Mouse (Mus musculus): ENCODE data around the gene Nebl. TPM values are rescaled to one million over a fixed set of nuclear protein-coding genes. Genes with fewer than 3 reads are reported as not detected.
A peak's percentile ranks its signal among the peaks of the same experiment; 100 is the strongest.

Nebl gene
- polyA plus RNA-seq, 1 experiment from 2014 or later: 9.7 TPM

GRCm38 (mm10) chr2:17687141-17687540, 44.1 kb downstream of the Nebl start:
- Histone ChIP-seq H3K4me2 (replicated peaks; ENCODE audit: low read depth, low read length) (no peak overlapping the region), H3K4me1 (ENCODE audit: insufficient read depth, low read length) (no peaks in the 10 kb centered on the region), H3K9me3 (ENCODE audit: low read length) (no peaks in the 10 kb centered on the region), H3K27me3 (ENCODE audit: insufficient read depth, low read length) (no peaks in the 10 kb centered on the region), H3K4me3 (ENCODE audit: low read length) (no peak overlapping the region), H3K27ac (ENCODE audit: low read length) (no peak overlapping the region), H3K36me3 (ENCODE audit: insufficient read depth, low read length) (no peaks in the 10 kb centered on the region), H3K9ac (replicated peaks; ENCODE audit: low read length) (no peak overlapping the region)
- 83% methylated on average over 6 of the region's 6 CpGs for WGBS
- ATAC-seq (ENCODE audit: low FRiP score, low TSS enrichment): no peak

DNA sequence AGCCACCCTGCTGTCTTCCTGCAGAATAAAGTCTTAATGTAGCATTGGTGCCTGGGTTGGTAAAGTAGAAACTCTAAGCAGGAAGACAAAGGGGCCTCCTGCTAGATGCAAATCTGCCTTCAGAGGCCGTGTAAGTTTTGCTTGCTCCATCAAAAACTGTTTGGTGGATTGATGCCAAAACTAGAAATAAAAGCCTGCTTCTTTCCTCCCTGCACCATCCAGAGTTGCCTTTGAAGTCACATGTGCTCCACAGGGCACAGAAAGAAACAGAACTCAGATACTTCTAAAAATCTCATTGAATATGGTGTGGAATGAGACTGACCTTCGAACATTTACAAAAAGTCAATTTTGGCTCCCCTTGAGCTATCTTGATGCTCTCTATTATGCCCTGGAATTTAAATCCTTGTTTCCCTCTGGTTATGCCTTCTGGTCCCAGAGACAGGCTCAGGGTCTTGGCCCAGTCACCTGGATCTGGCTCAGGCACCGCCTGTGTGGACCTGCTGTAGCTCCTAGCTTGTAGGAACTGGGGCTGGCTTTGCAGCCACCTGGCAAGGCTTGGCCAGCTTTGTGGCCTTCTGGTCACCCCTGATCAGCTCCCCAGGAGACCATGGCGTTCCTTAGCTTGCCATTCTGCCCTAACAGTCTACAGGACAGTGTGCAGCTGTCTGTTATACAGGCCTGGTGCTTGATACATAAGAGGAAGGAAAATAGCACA, 47.8 kb downstream of the Nebl start:
- H3K36me3 ChIP-seq (ENCODE audit: insufficient read depth, low read length): no peaks in the 10 kb centered on the region
- H3K9me3 ChIP-seq (ENCODE audit: low read length): no peaks in the 10 kb centered on the region
- no peak for ATAC-seq (ENCODE audit: low FRiP score, low TSS enrichment)
- H3K9ac ChIP-seq (replicated peaks; ENCODE audit: low read length): no peak overlapping the region
- H3K4me3 ChIP-seq (ENCODE audit: low read length): no peak overlapping the region
- no peak overlapping the region for H3K27ac ChIP-seq (ENCODE audit: low read length)
- 67% methylated on average over 4 of the region's 4 CpGs for WGBS
- no peak overlapping the region for H3K4me2 ChIP-seq (replicated peaks; ENCODE audit: low read depth, low read length)
- H3K27me3 ChIP-seq (ENCODE audit: insufficient read depth, low read length): no peaks in the 10 kb centered on the region
- H3K4me1 ChIP-seq (ENCODE audit: insufficient read depth, low read length): no peaks in the 10 kb centered on the region

GRCm38 (mm10) chr2:17672156-17672555, 59.1 kb downstream of the Nebl start:
- H3K4me2 ChIP-seq (replicated peaks; ENCODE audit: low read depth, low read length): no peak overlapping the region
- WGBS: 82% methylated on average over 10 of the region's 10 CpGs

GRCm38 (mm10) chr2:17671566-17671965, 59.7 kb downstream of the Nebl start:
- no peak for ATAC-seq (ENCODE audit: low FRiP score, low TSS enrichment)
- WGBS: 75% methylated on average over 8 of the region's 8 CpGs

More at GRCm38 (mm10) chr2:17672156-17672555, 59.1 kb downstream of the Nebl start:
- Histone ChIP-seq H3K9ac (replicated peaks; ENCODE audit: low read length) (no peak overlapping the region), H3K27ac (ENCODE audit: low read length) (no peak overlapping the region), H3K4me3 (ENCODE audit: low read length) (no peak overlapping the region), H3K9me3 (ENCODE audit: low read length) (no peaks in the 10 kb centered on the region), H3K27me3 (ENCODE audit: insufficient read depth, low read length) (no peaks in the 10 kb centered on the region), H3K36me3 (ENCODE audit: insufficient read depth, low read length) (no peaks in the 10 kb centered on the region), H3K4me1 (ENCODE audit: insufficient read depth, low read length) (no peaks in the 10 kb centered on the region)
- ATAC-seq (ENCODE audit: low FRiP score, low TSS enrichment): no peak

DNA sequence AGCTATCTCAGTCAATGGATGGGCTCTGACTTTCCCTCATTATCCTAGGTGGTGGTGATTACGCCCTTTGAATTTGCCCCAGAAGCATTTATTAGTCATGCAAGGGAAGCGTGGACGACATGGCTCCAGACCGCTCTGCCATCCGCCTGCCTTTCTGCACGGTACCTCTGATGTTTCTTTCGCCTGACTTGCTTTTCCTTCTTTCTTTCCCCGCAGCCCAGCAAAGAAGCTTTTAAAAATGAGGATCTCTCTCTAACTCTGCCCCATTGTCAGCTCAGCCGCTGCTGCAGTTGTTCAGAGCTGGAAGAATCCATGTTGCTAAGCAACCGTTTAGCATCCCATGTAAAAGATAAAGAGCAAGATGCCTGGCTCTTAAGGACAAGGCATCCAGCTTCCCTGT, 61.3 kb downstream of the Nebl start:
- Histone ChIP-seq H3K27ac (ENCODE audit: low read length) (no peak overlapping the region), H3K36me3 (ENCODE audit: insufficient read depth, low read length) (no peaks in the 10 kb centered on the region), H3K4me2 (replicated peaks; ENCODE audit: low read depth, low read length) (no peak overlapping the region), H3K9me3 (ENCODE audit: low read length) (no peaks in the 10 kb centered on the region), H3K27me3 (ENCODE audit: insufficient read depth, low read length) (no peaks in the 10 kb centered on the region), H3K4me3 (ENCODE audit: low read length) (no peak overlapping the region), H3K4me1 (ENCODE audit: insufficient read depth, low read length) (no peaks in the 10 kb centered on the region), H3K9ac (replicated peaks; ENCODE audit: low read length) (no peak overlapping the region)
- no peak for ATAC-seq (ENCODE audit: low FRiP score, low TSS enrichment)
- WGBS: 46% methylated on average over 10 of the region's 10 CpGs

More at GRCm38 (mm10) chr2:17671566-17671965, 59.7 kb downstream of the Nebl start:
- Histone ChIP-seq H3K27ac (ENCODE audit: low read length) (no peak overlapping the region), H3K9me3 (ENCODE audit: low read length) (no peaks in the 10 kb centered on the region), H3K4me2 (replicated peaks; ENCODE audit: low read depth, low read length) (no peak overlapping the region), H3K4me1 (ENCODE audit: insufficient read depth, low read length) (no peaks in the 10 kb centered on the region), H3K4me3 (ENCODE audit: low read length) (no peak overlapping the region), H3K36me3 (ENCODE audit: insufficient read depth, low read length) (no peaks in the 10 kb centered on the region), H3K9ac (replicated peaks; ENCODE audit: low read length) (no peak overlapping the region), H3K27me3 (ENCODE audit: insufficient read depth, low read length) (no peaks in the 10 kb centered on the region)

GRCm38 (mm10) chr2:17669000-17669399, 62.3 kb downstream of the Nebl start:
- 71% methylated on average over 2 of the region's 2 CpGs for WGBS
- Histone ChIP-seq H3K27ac (ENCODE audit: low read length) (no peak overlapping the region), H3K36me3 (ENCODE audit: insufficient read depth, low read length) (no peaks in the 10 kb centered on the region), H3K4me3 (ENCODE audit: low read length) (no peak overlapping the region), H3K4me2 (replicated peaks; ENCODE audit: low read depth, low read length) (no peak overlapping the region), H3K4me1 (ENCODE audit: insufficient read depth, low read length) (no peaks in the 10 kb centered on the region), H3K9me3 (ENCODE audit: low read length) (no peaks in the 10 kb centered on the region), H3K9ac (replicated peaks; ENCODE audit: low read length) (no peak overlapping the region), H3K27me3 (ENCODE audit: insufficient read depth, low read length) (no peaks in the 10 kb centered on the region)
- ATAC-seq (ENCODE audit: low FRiP score, low TSS enrichment): no peak

DNA sequence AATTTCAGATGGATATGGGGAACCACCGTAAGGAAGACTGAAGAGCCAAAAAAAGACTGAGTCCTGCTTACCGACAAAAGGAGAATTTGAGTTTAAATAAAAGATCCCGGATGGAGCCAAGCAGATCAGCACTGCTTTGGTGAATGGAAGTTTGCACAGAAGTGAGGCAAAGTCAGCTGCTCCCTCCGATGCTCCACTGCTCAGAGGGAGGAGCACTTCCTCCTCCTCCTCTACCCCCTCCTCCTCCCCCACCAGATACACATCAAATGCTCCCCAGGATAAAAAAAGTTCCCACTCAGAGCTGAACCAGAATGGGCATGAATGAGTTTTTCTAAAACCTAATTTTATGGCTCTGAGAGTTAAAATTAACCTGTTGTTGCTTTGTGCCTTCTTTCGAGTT, 73.1 kb downstream of the Nebl start:
- 63% methylated on average over 5 of the region's 5 CpGs for WGBS
- no peak; the same call in 1 of the 2 replicates for ATAC-seq (ENCODE audit: low FRiP score, low TSS enrichment)
- H3K9me3 ChIP-seq (ENCODE audit: low read length): no peaks in the 10 kb centered on the region
- no peak overlapping the region for H3K4me2 ChIP-seq (replicated peaks; ENCODE audit: low read depth, low read length)
- H3K36me3 ChIP-seq (ENCODE audit: insufficient read depth, low read length): no peaks in the 10 kb centered on the region
- no peak overlapping the region for H3K9ac ChIP-seq (replicated peaks; ENCODE audit: low read length)
- H3K4me1 ChIP-seq (ENCODE audit: insufficient read depth, low read length): peaks cover 6% of the 10 kb centered on the region; the same call in 1 of the 2 replicates
- H3K4me3 ChIP-seq (ENCODE audit: low read length): no peak overlapping the region
- H3K27me3 ChIP-seq (ENCODE audit: insufficient read depth, low read length): no peaks in the 10 kb centered on the region
- H3K27ac ChIP-seq (ENCODE audit: low read length): no peak overlapping the region

DNA sequence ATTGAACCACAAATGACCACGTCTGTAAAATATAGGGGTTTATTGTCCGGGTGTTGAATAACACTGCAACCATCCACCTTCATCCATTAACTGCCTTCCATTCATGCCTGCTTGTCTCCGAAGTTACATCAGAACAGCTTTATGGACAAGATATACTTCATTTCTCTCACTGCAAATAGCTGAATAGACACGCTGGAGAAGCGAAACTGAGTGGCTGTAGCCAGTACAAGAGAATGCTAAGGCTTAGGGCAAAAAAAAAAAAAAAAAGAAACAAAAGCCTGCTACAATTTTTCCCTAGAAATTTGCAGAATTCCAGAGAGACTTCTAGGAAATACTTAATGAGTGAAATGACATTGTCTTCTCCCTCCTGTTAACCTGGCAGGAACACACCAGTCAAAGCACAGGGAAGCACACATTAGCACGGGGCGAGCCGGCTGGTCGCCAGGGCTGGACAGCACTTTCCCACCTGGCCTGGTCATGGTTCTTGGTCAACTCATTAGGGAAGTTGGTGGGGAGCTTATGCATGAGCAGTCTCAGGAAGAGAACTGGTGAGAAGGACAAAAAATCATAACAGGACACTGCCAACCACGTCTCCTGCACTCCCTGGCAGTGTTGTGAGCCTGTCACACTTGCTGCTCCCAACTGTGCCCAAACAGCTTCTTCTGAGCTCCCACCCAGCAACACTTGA, 81.0 kb downstream of the Nebl start:
- H3K36me3 ChIP-seq (ENCODE audit: insufficient read depth, low read length): no peaks in the 10 kb centered on the region
- H3K27me3 ChIP-seq (ENCODE audit: insufficient read depth, low read length): no peaks in the 10 kb centered on the region
- no peak overlapping the region for H3K4me3 ChIP-seq (ENCODE audit: low read length)
- 29% methylated on average over 10 of the region's 10 CpGs for WGBS
- H3K9me3 ChIP-seq (ENCODE audit: low read length): no peaks in the 10 kb centered on the region
- H3K9ac ChIP-seq (replicated peaks; ENCODE audit: low read length): no peak overlapping the region; the same call in 1 of the 2 replicates
- peaks cover 14% of the 10 kb centered on the region for H3K4me1 ChIP-seq (ENCODE audit: insufficient read depth, low read length)
- peak; percentile 86 for ATAC-seq (ENCODE audit: low FRiP score, low TSS enrichment)
- peak overlapping the region; percentile 32; the same call in 1 of the 2 replicates for H3K4me2 ChIP-seq (replicated peaks; ENCODE audit: low read depth, low read length)
- H3K27ac ChIP-seq (ENCODE audit: low read length): peak overlapping the region; percentile 35

- 36% methylated on average over 3 of the region's 3 CpGs for WGBS
- Histone ChIP-seq H3K27me3 (ENCODE audit: insufficient read depth, low read length) (no peaks in the 10 kb centered on the region), H3K36me3 (ENCODE audit: insufficient read depth, low read length) (no peaks in the 10 kb centered on the region), H3K4me2 (replicated peaks; ENCODE audit: low read depth, low read length) (0 out of 2 replicates have a peak overlapping the region, but pooled peaks have one; percentile 32), H3K4me3 (ENCODE audit: low read length) (no peak overlapping the region), H3K9me3 (ENCODE audit: low read length) (no peaks in the 10 kb centered on the region), H3K27ac (ENCODE audit: low read length) (peak overlapping the region; percentile 44; the same call in 1 of the 2 replicates), H3K9ac (replicated peaks; ENCODE audit: low read length) (no peak overlapping the region), H3K4me1 (ENCODE audit: insufficient read depth, low read length) (peaks cover 14% of the 10 kb centered on the region)
- ATAC-seq (ENCODE audit: low FRiP score, low TSS enrichment): peak; percentile 12; the same call in 1 of the 2 replicates
Observed at GRCm38 (mm10) chr2:17649728-17650127, 81.5 kb downstream of the Nebl start.

Measured in kidney, embryonic 16.5 days (tissue).